Comparison of ENCODE assay signal across 15 mouse cellular contexts in genomic region chrX:144314041-144314440, GRCm38 (mm10).
"Had no signal": no experiment of that assay in that cellular context is flagged by ENCODE, and none has a peak within 500 bp of the region (broad histone marks: within the 10 kb centered on the region; RNA-seq: fewer than 3 reads in every experiment).

No protein-coding gene starts in this region.

- H3K4me2 ChIP-seq: neural tube, embryonic 15.5 days; stomach, embryonic 15.5 days had no signal

- H3K4me3 ChIP-seq: neural tube, embryonic 15.5 days; stomach, embryonic 15.5 days had no signal

- DNase-seq: retina, postnatal 1 day; right cerebral cortex, adult 18-20 months; right cerebral cortex, postnatal 14 days; right cerebral cortex, postnatal 25 days; right cerebral cortex, postnatal 4 days; spleen, adult 18-20 months; thymus, adult 18-20 months; thymus, adult 2 months; thymus, postnatal 14 days; thymus, postnatal 25 days; thymus, postnatal 36 days; thymus, postnatal 4 days had no signal

- H3K27me3 ChIP-seq: neural tube, embryonic 15.5 days; stomach, embryonic 15.5 days had no signal

- H3K9me3 ChIP-seq: neural tube, embryonic 15.5 days; stomach, embryonic 15.5 days had no signal

- H3K9ac ChIP-seq: neural tube, embryonic 15.5 days; stomach, embryonic 15.5 days had no signal

- H3K36me3 ChIP-seq: neural tube, embryonic 15.5 days; stomach, embryonic 15.5 days had no signal

- H3K4me1 ChIP-seq: neural tube, embryonic 15.5 days; stomach, embryonic 15.5 days had no signal

- H3K27ac ChIP-seq: neural tube, embryonic 15.5 days; stomach, embryonic 15.5 days; stomach, postnatal 0 days had no signal
